Mouse (Mus musculus) megakaryocyte, embryonic 14.5 days (primary cell): ENCODE data around the gene Wdr81.

Experiments used
- FLI1 ChIP-seq: IDR thresholded peaks from 2 replicates; pipeline ENCODE4 v1.6.1; 2012; ENCODE audit warnings: low read length, inconsistent platforms, mixed read lengths
- GATA1 ChIP-seq: IDR thresholded peaks from 3 replicates; pipeline ENCODE4 v1.6.1; 2012; ENCODE audit warnings: mixed read lengths, low read length, inconsistent platforms, borderline replicate concordance

GRCm38 (mm10) chr11:75494296-75495049 is 40.0 kb upstream of the Wdr81 start:
- no peak for TF ChIP-seq GATA1
- no peak for TF ChIP-seq FLI1
